Mouse (Mus musculus) erythroblast, embryonic 14.5 days (primary cell): Measurements from ENCODE around the gene Dhh.

Experiments
- GATA1 ChIP-seq: IDR thresholded peaks from 2 replicates; pipeline ENCODE4 v1.6.1; 2012; ENCODE audit warnings: low read length, inconsistent platforms, mixed read lengths
- TAL1 ChIP-seq: IDR thresholded peaks from 3 replicates; pipeline ENCODE4 v1.6.1; 2012; ENCODE audit warnings: low read length, inconsistent platforms, mixed read lengths

- TF ChIP-seq GATA1: no peak
- TF ChIP-seq TAL1: no peak
Observed at GRCm38 (mm10) chr15:98917091-98917490, 18.8 kb upstream of the Dhh start.
